Mouse (Mus musculus) heart, adult 2 months (tissue): ENCODE measurements at regions not wholly inside any gene's neighbourhood (a gene's known extent, or its start where the extent isn't known, plus 50 kb on each side); places are given as distances from the start of the nearest gene placed in this dataset.
A peak's percentile ranks its signal among the peaks of the same experiment; 100 is the strongest.

Experiments used
- DNase-seq, 2 experiments: peaks; one replicate each; pipeline ENCODE4 v3.0.0; 2021
- H3K27ac ChIP-seq: fragments of 200-600 bp; 2 replicates; pipeline ENCODE4 v1.8.1; 2022
- H3K27me3 ChIP-seq: fragments of 200-500 bp; 2 replicates; pipeline ENCODE4 v1.6.1; 2012; ENCODE audit warnings: mild to moderate bottlenecking, low read length, inconsistent platforms, mixed read lengths; ENCODE audit not compliant: control insufficient read depth, insufficient read depth
- H3K36me3 ChIP-seq: fragments of 200-500 bp; 2 replicates; pipeline ENCODE4 v1.6.1; 2012; ENCODE audit warnings: low read length, inconsistent platforms; ENCODE audit not compliant: control insufficient read depth, insufficient read depth
- H3K4me1 ChIP-seq: fragments of 200-500 bp; 2 replicates; pipeline ENCODE4 v1.6.1; 2011; ENCODE audit warnings: low read length; ENCODE audit not compliant: control insufficient read depth, insufficient read depth
- H3K4me3 ChIP-seq: fragments of 200-600 bp; 2 replicates; pipeline ENCODE4 v1.8.1; 2022
- H3K79me2 ChIP-seq: fragments of 200-500 bp; replicated peaks from 2 replicates; pipeline ENCODE4 v1.6.1; 2012; ENCODE audit warnings: mild to moderate bottlenecking, inconsistent platforms, low read length, moderate library complexity, mixed read lengths; ENCODE audit not compliant: control insufficient read depth, insufficient read depth
- H3K9ac ChIP-seq: fragments of 200-500 bp; 2 replicates; pipeline ENCODE4 v1.6.1; 2012; ENCODE audit warnings: low read depth, mild to moderate bottlenecking, control low read depth, inconsistent platforms, low read length, mixed read lengths
- CTCF ChIP-seq: fragments of 200-600 bp; IDR thresholded peaks from 2 replicates; pipeline ENCODE4 v1.8.1; 2022; ENCODE audit warnings: antibody characterized with exemption, mild to moderate bottlenecking, moderate library complexity
- EP300 ChIP-seq: fragments of 200-500 bp; IDR thresholded peaks from 2 replicates; pipeline ENCODE4 v1.6.1; 2011; ENCODE audit warnings: low read depth, low read length, control low read depth; ENCODE audit not compliant: insufficient read depth
- POLR2A ChIP-seq: fragments of 200-500 bp; IDR thresholded peaks from 2 replicates; pipeline ENCODE4 v1.6.1; 2011; ENCODE audit warnings: mild to moderate bottlenecking, low read depth, low read length, control low read depth; ENCODE audit not compliant: insufficient read depth
- WGBS: fragments of 180-500 bp; shearing (Covaris S2); methylation state at CpG from one replicate; pipeline ENCODE4 v1.1.7; 2018; 5-methylcytosine and 5-hydroxymethylcytosine counted together
- intact Hi-C: fragments of 180-260 bp; cut with DNase I; formaldehyde crosslinking; loops from one replicate; pipeline ENCODE4 v1.15.1; 2025

GRCm38 (mm10) chr13:80798863-80799817 lies 84.0 kb upstream of the Arrdc3 start:
- intact Hi-C loops: no loop called here
- no peaks in the 10 kb centered on the region for H3K27me3 ChIP-seq
- H3K36me3 ChIP-seq: no peaks in the 10 kb centered on the region
- DNase-seq: no peak
- no peaks in the 10 kb centered on the region for H3K79me2 ChIP-seq
- H3K4me3 ChIP-seq: no peak overlapping the region
- TF ChIP-seq EP300 (no peak), CTCF (no peak), POLR2A (no peak)
- no peak overlapping the region for H3K9ac ChIP-seq
- H3K27ac ChIP-seq: no peak overlapping the region
- no peaks in the 10 kb centered on the region for H3K4me1 ChIP-seq
- 68% methylated on average over 5 of the region's 5 CpGs for WGBS

GRCm38 (mm10) chr13:80806172-80806571 lies 77.0 kb upstream of the Arrdc3 start:
- no peaks in the 10 kb centered on the region for H3K27me3 ChIP-seq
- H3K4me3 ChIP-seq: no peak overlapping the region
- DNase-seq: no peak
- intact Hi-C loops: no loop called here
- H3K27ac ChIP-seq: no peak overlapping the region
- no peaks in the 10 kb centered on the region for H3K4me1 ChIP-seq
- no peaks in the 10 kb centered on the region for H3K79me2 ChIP-seq
- H3K36me3 ChIP-seq: no peaks in the 10 kb centered on the region
- 42% methylated on average over 2 of the region's 2 CpGs for WGBS
- H3K9ac ChIP-seq: no peak overlapping the region
- TF ChIP-seq CTCF: peak; percentile 49
- TF ChIP-seq EP300: no peak

- DNase-seq: no peak
- intact Hi-C loops: no loop called here
- TF ChIP-seq EP300: no peak
- no peak for TF ChIP-seq CTCF
- no peak for TF ChIP-seq POLR2A
Measured at GRCm38 (mm10) chr13:80827037-80827471, 56.1 kb upstream of the Arrdc3 start.

More at GRCm38 (mm10) chr13:80827037-80827471, 56.1 kb upstream of the Arrdc3 start:
- Histone ChIP-seq H3K4me1 (no peaks in the 10 kb centered on the region), H3K36me3 (no peaks in the 10 kb centered on the region), H3K27me3 (no peaks in the 10 kb centered on the region), H3K27ac (no peak overlapping the region), H3K79me2 (no peaks in the 10 kb centered on the region), H3K9ac (no peak overlapping the region), H3K4me3 (no peak overlapping the region)
